Mouse (Mus musculus) naive thymus-derived CD4-positive, alpha-beta T cell, adult 2 months (primary cell): ENCODE measurements around the gene Olfr1084.
"Not testable (repeated sequence)": the region's sequence is repeated elsewhere in the genome, so short reads cannot be mapped to it uniquely, and the experiment has no call there.

ENCODE experiments used
- DNase-seq: peaks from one replicate; pipeline ENCODE4 v3.0.0-alpha.2; 2011; ENCODE audit warnings: low read depth

Olfr1084 gene

GRCm38 (mm10) chr2:86639625-86640024, at the start of gene Olfr1084:
Gene Olfr1084 (minus strand): TSS chr2:86639725.
- not testable (repeated sequence) for DNase-seq

GRCm38 (mm10) chr2:86679992-86680391, 40.5 kb upstream of the Olfr1084 start, which contains the start of gene Olfr1086:
Gene Olfr1086 (minus strand): TSS chr2:86680092.
- no peak for DNase-seq

- no peak for DNase-seq
Observed at GRCm38 (mm10) chr2:86661919-86662318, 22.4 kb upstream of the Olfr1084 start, which contains the start of gene Olfr1085. Gene Olfr1085 (minus strand): TSS chr2:86662019.

- not testable (repeated sequence) for DNase-seq
Observed at GRCm38 (mm10) chr2:86598866-86599265, 40.7 kb downstream of the Olfr1084 start, which contains the start of gene Olfr1082. Gene Olfr1082 (minus strand): TSS chr2:86598966.
